Mouse (Mus musculus) frontal cortex, postnatal 36 days (tissue): ENCODE measurements around the gene Ntn1.

Experiments
- DNase-seq, 2 experiments: peaks; one replicate each; pipeline ENCODE4 v3.0.0; 2022; ENCODE audit warnings: low spot score in 2 of 2

The Ntn1 gene

GRCm38 (mm10) chr11:68270730-68271467 lies 129.7 kb downstream of the Ntn1 start:
- DNase-seq = no peak

GRCm38 (mm10) chr11:68264276-68264675 lies 136.3 kb downstream of the Ntn1 start:
- DNase-seq = no peak

- DNase-seq = no peak
Observed at GRCm38 (mm10) chr11:68263100-68263499, 137.5 kb downstream of the Ntn1 start.

- no peak for DNase-seq
Observed at GRCm38 (mm10) chr11:68261162-68261892, 139.3 kb downstream of the Ntn1 start.

- DNase-seq = no peak
Observed at GRCm38 (mm10) chr11:68260399-68260798, 140.2 kb downstream of the Ntn1 start.

- no peak for DNase-seq
Observed at GRCm38 (mm10) chr11:68258498-68258897, 142.1 kb downstream of the Ntn1 start.

- no peak for DNase-seq
Observed at GRCm38 (mm10) chr11:68253531-68253930, 147.1 kb downstream of the Ntn1 start.

- DNase-seq = no peak
Observed at GRCm38 (mm10) chr11:68250106-68250505, 150.5 kb downstream of the Ntn1 start.

- no peak for DNase-seq
Observed at GRCm38 (mm10) chr11:68247897-68248296, 152.7 kb downstream of the Ntn1 start.

- no peak for DNase-seq
Observed at GRCm38 (mm10) chr11:68244992-68245261, 155.7 kb downstream of the Ntn1 start.

GRCm38 (mm10) chr11:68244254-68244991 lies 156.2 kb downstream of the Ntn1 start:
- DNase-seq = no peak

GRCm38 (mm10) chr11:68239756-68240155 lies 160.9 kb downstream of the Ntn1 start:
- no peak for DNase-seq

GRCm38 (mm10) chr11:68233469-68233965 lies 167.1 kb downstream of the Ntn1 start:
- DNase-seq = no peak

- DNase-seq = no peak
Observed at GRCm38 (mm10) chr11:68231558-68231957, 169.1 kb downstream of the Ntn1 start.

GRCm38 (mm10) chr11:68228941-68229665 lies 171.5 kb downstream of the Ntn1 start:
- no peak for DNase-seq

GRCm38 (mm10) chr11:68227837-68228236 lies 172.8 kb downstream of the Ntn1 start:
- no peak for DNase-seq

- no peak for DNase-seq
Observed at GRCm38 (mm10) chr11:68226654-68227057, 174.0 kb downstream of the Ntn1 start.

GRCm38 (mm10) chr11:68223143-68223542 lies 177.5 kb downstream of the Ntn1 start:
- DNase-seq = no peak

- DNase-seq = no peak
Observed at GRCm38 (mm10) chr11:68222209-68222608, 178.4 kb downstream of the Ntn1 start.

- no peak for DNase-seq
Observed at GRCm38 (mm10) chr11:68220733-68221132, 179.9 kb downstream of the Ntn1 start.

- DNase-seq = no peak
Observed at GRCm38 (mm10) chr11:68216041-68216440, 184.6 kb downstream of the Ntn1 start.
